Mouse (Mus musculus) heart, postnatal 14 days (tissue): Measurements from ENCODE around the gene Trpm3. TPM values are rescaled to one million over a fixed set of nuclear protein-coding genes. Genes with fewer than 3 reads are reported as not detected.
A peak's percentile ranks its signal among the peaks of the same experiment; 100 is the strongest.

ENCODE experiments used
- DNase-seq, 2 experiments: peaks; one replicate each; pipeline ENCODE4 v3.0.0; 2021 to 2022
- intact Hi-C: fragments of 180-260 bp; cut with DNase I; formaldehyde crosslinking; loops from one replicate; pipeline ENCODE4 v1.15.1; 2025
- total RNA-seq, 2 experiments: library from RNA; stranded (reverse); gene quantifications; 2 replicates each; pipeline ENCODE4 v1.2.3; 2021

Gene Trpm3
- total RNA-seq, 2 experiments from 2014 or later, result 2.3 TPM

DNA sequence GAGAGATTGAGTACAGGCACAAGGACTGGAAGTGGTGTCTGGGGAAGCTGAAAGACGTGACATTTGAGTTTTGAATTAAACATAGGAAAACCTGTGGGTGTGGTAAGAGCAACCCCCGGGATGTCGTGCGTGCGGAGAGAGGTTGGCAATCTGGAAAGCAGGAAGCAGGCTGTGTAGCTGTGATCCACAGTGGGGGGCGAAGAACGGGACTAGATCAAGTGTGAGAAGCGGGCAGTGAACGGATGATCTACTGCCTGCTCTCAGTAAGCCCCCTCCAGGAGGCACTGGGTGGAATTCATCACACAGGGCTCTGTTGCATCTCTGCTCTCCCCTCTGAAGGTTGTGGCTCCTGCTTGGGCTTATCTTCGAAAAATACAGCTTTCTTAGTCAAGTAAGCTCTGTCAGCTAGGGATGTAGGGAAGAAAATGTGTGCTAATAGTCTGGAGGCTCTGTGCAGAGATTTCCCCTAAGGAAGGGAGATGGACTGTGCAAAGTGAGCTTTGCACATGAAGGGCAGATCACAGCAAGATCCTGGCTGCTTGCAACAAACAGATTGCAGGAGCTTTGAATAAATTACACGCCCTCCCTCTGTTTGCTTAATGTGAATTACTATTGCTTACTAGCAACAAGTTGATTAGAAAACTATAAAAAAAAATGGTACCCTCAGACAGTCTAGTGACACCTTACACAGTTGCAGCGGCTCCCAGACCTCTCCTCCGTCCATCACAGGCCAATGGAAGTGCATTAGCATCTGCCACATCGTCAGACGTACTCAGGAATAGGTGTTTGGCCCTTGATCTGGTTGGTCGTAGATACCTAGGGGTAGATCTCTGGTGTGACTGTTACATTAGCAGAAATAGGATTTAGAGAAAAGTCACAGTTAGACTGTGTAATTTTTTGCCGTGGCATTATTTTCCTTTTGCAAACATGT, 164.4 kb downstream of the Trpm3 start:
- no peak for DNase-seq
- intact Hi-C loops, result loop anchor here (5.0 to 10.0 kb wide), 3 partner anchors 478 to 731 kb away; partner anchors contain the start of gene Cemip2

DNA sequence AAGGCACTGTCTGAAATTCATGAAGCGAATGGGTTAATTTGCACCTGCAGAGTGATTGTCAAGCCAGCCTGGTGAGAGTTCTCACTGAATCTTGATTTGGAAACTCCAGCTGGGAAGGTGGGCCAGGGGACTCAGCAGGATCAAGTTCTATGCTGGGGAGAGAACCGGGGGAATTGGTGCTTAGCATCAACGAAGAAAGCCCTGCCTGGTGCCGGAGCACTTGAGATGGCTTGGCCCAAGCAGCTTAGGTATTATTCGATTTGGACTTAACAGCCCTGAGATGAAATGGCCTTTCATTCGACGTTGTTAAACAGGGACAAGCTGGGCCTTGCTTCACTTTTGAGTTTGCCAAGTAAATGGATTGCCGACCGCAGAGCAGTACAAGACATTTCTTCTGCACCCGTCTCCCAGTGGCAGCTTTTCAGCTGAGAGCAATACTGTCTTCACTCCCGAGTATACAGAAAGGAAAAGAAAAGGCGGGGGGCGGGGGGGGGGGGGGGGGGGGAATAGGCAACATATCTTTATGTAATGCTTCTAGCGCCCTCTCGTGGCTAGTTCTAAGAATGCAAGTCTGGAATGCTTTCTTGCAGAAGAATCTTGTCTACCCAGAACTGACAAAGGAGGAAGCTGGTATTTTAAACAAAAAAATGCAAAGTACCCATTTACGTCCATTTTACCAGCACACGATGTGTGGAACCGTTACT, 165.3 kb downstream of the Trpm3 start:
- intact Hi-C loops, result loop anchor here (2.0 to 10.0 kb wide), 4 partner anchors 479 to 732 kb away; partner anchors contain the start of gene Cemip2
- peak; percentile 75 to 89 for DNase-seq

DNA sequence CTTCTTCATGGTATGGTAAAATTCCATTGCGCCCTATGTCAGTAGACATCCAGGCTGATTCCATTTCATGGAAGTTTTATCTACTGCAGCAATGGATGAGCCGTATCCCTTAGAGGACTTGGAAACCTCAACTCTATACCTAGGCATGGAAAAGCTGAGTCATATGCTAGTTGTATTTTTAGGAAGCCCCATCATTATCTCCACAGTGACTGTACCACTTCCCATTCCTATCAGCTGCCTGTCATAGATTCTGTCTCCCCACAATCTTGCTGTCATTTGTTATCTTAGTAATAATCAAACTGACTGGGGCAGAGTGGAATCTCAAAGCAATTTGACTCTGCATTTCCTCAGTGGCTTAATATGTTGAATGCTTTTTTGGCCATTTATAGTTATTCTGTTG, 169.2 kb downstream of the Trpm3 start:
- no peak for DNase-seq
- intact Hi-C loops, result loop anchor here (5.0 to 10.0 kb wide), 2 partner anchors 483 to 936 kb away; no protein-coding TSS in a partner anchor

DNA sequence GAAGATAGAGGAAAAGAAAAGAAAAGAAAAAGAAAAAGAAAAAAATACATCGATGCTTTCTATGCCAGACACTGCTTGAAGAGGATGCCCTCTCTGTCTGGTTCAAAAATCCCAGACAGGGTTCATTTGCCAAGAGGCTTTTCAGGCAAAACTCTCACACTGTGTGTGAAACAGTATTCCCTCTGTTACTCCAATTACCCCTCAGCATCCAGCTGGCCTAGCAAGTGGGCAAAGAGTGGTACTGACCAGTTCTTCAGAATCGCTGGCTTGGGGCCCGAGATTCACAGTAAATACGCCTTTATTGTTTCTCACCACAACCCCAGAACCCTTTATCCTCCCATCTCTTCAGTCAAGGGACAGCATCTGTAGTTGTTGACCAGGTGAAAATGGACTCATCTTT, 178.5 kb downstream of the Trpm3 start:
- intact Hi-C loops, result no loop called here
- DNase-seq, result no peak

DNA sequence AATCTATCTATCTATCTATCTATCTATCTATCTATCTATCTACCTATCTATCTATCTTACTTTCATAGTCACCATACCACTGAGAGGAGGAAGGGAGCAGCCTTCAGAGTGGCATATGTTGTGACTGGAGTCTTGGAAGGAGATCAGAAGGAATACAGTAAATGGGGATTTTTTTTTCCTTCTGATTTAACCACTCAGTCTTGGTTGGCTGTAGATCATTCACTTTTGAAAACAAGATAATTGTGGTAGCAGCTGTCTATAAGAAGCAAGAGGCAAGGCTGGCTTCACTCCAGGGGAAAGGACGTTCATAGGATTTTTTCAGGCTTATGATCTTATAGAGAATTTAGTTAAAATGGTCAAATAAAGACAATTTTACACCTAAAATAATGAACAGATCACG, 188.0 kb downstream of the Trpm3 start:
- intact Hi-C loops, result no loop called here
- no peak for DNase-seq

DNA sequence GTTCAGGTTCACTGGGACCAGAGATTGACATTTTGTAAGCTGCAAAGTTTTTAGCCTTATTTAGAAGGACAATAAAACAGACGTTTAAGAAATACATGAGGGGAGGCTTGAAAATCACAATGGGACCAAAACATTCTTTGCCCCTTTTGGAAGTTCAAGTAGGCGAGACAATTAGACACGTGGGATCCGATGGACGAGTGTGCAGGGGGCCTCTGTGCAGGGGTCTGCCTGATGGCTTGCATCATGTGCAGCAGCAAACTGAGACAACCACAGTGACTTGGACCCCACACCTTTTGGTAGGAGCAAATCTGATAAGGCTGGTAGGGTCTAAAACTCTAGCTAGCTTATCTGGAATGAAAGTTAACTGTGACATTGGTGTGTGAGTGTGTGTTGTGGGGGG, 188.4 kb downstream of the Trpm3 start:
- no peak for DNase-seq

DNA sequence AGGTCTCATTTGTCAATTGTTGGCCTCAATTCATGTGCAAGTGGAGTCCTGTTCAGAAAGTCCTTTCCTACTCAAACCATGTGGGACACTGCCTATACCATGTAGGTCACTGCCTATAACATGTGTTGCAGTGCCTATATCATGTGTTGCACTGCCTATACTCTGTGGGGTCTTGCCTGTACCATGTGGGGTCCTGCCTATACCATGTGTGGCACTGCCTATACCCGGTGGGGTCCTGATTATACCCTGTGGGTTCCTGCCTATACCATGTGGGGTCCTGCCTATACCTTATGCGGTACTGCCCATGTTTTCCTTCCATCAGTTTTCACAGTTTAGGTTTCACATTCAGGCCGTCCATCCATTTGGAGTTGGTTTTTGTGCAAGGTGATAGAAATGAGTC, 197.4 kb downstream of the Trpm3 start:
- intact Hi-C loops, result loop anchor here (5.0 kb wide), 1 partner anchor 216 kb away; no protein-coding TSS in a partner anchor
- no peak for DNase-seq

More for the DNA sequence above, 188.4 kb downstream of the Trpm3 start:
- intact Hi-C loops, result no loop called here

DNA sequence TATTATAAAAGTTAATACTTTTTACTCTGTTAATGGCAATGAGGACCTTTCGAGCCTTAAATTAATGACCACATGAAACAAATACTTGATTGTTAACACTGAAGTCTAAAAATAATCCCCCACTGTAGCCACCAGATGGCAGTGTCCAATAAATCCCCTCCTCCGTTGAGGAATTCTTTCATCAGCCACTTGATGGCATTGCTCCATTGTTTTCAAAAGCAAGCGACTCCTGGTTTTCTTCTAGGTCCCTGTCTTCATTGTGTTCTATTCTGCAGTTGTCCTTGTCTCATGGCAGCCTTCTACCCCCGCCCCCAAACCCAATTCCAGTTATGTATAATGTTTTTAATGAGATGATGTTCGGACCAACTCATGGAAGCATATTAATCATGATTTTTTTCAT, 198.6 kb downstream of the Trpm3 start:
- intact Hi-C loops, result loop anchor here (1.0 to 5.0 kb wide), 3 partner anchors 215 to 547 kb away; no protein-coding TSS in a partner anchor
- peak; percentile 25 to 70 for DNase-seq

DNA sequence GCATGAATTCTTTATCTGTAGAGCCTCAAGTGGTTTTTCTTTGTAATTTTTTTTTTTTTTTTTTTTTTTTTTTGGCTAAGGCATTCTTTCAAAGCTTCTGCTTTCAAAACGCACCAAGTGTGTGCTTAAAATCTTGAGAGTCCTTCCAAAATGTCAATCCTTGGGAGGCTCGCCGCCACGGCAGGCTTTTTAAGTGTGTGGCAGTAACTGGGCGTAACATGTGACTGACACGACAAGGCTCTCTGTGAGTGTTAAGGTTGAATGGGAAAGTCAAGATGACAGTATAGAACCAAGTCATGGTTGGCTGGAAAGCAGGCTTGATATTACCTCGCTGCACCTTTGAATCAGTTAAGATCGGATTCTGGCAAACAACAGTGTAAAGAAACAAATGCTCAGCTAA, 200.1 kb downstream of the Trpm3 start:
- no peak for DNase-seq
- intact Hi-C loops, result loop anchor here (5.0 kb wide), 1 partner anchor 213 kb away; no protein-coding TSS in a partner anchor

DNA sequence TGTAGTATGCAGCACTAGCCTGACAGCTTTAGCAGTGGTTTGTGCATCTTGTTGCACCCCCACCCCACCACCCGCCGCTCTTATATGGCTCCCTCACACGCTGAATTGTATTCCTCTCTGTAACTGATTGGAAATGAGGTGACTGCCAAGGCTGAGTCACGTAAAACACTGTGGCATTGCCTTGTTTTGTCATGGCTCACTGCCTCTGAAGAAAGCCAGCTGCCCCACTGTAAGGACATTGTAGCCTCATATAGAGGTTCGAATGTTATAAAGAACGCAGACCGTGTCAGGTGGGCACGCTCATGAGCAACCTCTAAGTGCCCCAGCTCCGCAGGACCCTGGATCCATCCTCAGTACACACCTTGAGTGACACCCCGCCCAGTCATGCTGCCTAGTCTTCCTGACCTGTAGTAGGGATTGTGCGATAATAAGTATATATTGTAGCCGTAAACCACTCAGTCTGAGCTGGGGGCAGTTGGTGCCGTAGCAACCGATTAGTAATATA, 215.2 kb downstream of the Trpm3 start:
- DNase-seq, result no peak
- intact Hi-C loops, result no loop called here

DNA sequence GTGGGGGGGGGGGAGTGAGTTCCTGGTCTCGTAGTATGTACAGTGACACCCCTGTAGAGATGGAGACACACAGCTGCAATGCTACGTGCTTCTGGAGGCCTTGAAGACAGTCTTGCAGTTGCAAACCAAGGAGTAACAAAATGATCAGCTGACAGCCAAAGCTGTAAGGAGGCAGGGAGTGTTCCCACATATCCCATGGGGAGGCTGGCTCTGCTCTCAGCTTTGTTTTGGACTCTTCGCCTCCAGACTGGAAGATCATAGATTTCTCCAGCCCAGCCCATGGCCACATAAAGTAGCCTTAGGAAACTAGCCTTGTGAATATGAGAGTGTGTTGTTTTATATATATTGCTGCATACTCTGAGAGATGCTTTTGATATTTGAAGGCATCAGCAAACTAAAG, 248.0 kb downstream of the Trpm3 start:
- peak in 1 of 2 experiments; percentile 9 for DNase-seq

DNA sequence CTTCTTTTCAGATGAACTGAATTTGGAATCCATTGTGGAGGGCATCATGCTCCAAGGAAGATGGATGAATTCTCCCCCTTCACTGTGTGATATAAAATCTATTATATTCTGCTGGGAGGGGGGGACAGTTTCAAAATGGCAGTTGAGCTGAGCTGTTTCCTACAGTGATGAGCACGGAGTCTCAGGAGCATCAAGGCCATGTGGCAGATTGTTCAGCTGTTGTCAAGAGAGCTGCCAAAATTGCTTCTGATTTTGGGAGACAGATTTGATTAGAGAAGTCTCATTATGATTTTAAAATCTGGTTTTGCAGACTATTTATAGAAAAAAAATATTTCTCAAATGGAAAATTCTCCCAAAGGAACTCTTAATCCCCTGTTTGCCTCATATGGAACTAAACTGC, 255.9 kb downstream of the Trpm3 start:
- no peak for DNase-seq
- intact Hi-C loops, result no loop called here

More for the DNA sequence above, 248.0 kb downstream of the Trpm3 start:
- intact Hi-C loops, result no loop called here

DNA sequence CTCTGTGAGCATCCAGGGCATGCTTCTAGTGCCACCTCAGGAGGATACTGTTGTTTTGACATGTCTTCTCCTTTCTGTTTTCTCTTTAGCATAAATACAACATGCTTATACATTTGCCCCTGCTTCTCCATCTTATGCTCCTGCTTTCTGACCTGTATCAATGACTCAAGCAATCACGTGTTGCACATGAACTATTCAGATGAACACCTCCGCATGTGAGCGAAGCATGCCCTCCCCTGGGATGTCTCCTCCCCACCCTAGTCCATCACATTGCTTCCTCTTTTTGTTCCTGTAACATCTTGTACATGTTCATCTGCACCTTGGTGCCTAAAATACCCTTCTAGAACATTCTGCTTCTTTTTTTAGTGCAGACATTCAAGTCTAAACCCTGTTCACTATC, 265.2 kb downstream of the Trpm3 start:
- DNase-seq, result no peak
- intact Hi-C loops, result no loop called here

DNA sequence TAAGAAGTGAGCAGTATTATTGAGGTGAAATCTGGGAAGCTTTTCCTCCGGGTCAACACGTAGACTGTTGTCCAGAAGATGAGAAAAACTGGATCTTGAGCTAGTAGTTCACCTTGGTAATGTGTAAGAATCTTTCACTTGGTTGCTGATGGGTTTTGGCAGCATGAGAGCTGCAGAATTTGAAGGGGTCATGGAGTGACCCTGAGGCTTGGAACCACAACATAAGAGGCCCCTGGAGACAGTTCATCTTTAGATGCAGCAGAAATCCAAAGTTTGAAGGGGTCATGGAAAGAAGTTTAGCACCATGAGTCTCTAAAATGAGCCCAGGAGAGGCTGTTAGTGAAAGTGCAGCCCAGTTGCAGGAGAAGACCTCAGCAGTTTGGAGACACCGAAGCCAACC, 279.4 kb downstream of the Trpm3 start:
- DNase-seq, result no peak
- intact Hi-C loops, result no loop called here

DNA sequence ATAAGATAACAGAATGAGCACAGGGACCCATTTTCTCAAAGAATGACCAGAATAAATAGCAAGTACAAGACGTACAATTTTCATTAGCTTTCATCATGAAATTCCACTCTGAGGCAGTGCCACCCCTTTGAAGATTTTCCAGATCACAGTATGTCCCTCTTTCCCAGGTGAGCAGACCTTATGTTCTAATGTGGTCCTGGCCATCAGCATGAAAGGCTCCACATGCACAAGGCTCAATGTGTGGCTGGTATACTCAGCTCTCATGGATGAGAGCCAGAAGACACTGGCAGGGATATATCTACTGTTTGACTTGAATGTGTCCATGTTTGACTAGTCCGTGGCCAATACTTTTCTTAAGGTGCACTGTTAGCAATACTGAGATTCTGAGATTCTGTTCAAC, 298.4 kb downstream of the Trpm3 start:
- intact Hi-C loops, result no loop called here
- no peak for DNase-seq

DNA sequence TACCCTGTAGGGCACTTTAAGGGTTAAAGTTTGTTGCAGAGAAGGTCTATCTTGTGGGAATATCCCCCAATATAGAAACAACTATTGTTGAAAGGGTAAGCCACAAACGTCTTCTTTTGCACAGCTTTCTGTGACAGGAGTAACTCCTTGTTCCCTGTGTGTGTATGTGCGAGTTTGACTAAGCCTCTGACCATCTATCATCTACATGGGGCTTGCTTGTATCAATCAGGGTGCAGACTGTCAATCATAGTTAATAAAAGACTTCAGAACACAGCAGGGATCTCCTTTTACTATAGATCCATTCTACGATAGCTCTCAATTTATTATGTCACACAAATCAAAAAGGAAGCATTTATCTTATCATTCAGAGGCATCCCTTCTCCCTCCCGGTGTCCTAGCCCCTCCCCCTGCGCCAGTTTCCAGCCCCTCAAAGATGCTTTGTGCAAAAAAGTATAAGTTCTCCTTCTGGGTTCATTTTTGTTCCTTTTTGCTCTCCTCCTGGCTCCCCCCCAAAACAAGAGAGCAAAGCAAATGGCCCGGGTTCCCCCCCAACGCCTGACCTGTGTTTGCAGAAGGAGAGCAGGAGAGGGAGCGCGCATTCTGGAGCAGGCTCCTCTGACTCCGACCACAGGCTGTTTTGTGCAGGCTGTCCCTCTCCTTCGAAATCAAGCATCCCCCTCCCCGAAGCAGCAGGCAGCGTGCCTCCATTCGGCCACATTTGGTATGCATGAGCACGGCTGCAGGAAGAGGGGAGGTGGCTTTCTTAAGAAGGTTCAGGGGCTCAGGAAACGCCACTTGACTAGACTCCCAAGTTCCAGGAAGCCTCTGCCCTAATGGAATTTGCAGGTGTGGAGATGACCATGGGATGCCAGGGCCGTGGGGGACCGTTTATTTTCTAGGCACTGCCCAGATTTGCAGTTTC, 308.8 kb downstream of the Trpm3 start:
- peak in 1 of 2 experiments; percentile 3 for DNase-seq
- intact Hi-C loops, result no loop called here

DNA sequence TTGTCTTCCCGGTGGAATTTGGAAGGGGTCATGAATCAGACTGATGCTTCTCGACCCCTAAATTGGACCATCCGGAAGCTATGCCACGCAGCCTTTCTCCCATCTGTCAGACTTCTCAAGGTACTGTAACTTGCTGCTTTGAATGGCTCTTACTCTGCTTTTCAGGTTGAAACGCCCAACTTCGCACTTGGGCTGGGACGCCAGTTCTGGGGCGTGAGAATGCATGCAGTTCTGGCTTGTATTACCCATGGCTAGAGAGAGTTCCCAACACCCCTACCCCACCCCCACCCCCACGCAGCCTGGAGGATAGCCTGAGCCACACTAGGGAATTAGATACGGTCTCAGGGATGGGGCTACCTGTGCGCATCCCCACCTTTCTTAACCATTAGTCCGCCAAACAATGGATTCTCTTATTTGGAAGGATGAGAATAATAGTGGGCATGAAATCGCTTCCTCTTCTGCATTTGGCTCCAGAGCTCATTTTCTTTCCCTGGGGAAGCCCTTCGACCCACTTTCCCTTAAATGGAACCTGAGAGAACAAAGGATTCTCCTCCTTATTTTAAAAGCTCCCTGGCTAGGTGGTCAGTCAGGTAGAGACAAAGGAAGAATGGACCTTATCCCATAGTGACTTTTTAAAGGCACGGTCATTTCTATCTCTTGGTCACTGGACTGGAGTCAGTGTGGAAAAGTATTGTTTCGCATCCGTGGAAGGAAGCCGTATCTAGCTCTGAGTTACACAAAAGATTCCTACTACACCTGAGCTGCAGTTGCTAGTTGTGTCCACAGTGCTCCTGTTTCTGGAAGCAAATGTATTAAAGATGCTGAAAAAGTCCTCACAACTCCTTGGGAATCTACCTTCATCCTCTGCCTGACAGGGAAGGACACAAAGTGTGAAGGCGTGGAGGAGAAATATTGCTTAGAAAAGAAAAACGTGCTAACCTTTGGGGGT, 309.8 kb downstream of the Trpm3 start:
- DNase-seq, result no peak
- intact Hi-C loops, result no loop called here

DNA sequence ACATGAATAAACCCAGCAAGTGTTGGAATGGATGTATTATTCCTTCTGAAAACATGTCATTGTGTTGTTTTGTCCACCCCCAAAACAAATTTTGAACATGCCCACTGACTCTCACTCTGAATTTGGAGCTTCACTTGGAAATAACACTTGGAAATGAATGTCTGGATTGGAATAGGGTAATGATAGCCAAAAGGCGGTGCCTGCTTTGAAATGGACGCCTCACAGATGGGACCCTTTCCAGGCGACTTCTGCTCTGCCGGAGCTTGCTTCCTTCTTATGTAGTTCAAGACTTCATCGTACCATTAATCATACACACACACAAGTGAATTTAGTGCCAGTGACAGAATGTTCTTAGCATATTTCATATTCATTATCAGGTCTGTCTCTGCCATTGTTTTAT, 312.4 kb downstream of the Trpm3 start:
- no peak for DNase-seq
- intact Hi-C loops, result no loop called here

DNA sequence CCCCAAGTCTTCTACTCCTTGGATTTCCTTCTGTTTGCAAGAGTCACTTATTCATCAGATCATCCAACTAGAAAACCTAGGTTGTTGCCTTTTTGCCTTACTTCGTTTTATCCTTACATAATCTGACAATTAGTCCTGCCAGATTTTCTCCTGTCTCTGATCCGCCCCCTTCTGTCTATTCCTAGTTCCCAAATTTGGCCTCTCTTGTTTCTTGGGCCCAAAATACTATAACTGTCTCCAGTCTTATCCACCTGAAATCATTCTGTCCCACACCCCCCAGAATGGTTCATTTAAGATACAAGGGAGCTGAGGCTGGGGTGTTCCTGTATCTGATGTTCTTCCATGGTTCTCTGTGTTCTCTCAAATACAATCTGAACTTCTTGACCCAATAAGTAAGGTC, 318.1 kb downstream of the Trpm3 start:
- DNase-seq, result no peak
- intact Hi-C loops, result no loop called here
